Mouse (Mus musculus) neutrophil, adult 65 days (primary cell): ENCODE data around the gene Zfp61. TPM values are rescaled to one million over a fixed set of nuclear protein-coding genes. Genes with fewer than 3 reads are reported as not detected.

Source experiments
- total RNA-seq: library from RNA; stranded (reverse); gene quantifications from 2 replicates; pipeline ENCODE4 v1.2.4, GENCODE M21; 2023

The Zfp61 gene
- total RNA-seq = 1.2 and 1.4 TPM in 2 replicates

GRCm38 (mm10) chr7:24300771-24301282 is at the start of gene Zfp61:
Gene Zfp61, minus strand, starts transcription at chr7:24301232.

DNA sequence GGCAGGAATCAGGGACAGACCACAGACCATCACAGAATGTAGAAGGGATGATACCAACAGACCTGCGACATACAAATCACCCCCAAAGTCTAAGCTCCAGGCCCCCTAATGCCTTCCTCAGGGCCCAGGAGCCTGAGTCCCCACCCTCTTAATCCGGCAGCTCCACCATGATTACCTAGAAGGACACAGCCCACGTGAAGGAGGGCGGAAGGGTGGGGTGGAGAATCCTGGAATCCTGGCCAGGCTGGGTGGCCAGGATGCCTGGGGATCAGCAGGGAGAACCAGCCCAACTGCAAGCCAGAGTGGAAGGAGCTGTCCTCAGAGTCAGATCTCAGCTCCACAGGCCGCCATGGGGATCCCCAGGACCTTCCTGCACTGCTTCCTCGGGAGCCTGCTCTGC is 47.9 kb upstream of the Zfp61 start, which contains the start of gene Lypd5:
Gene Lypd5, plus strand, starts transcription at position 301 of the 400 bp plus-strand sequence.

DNA sequence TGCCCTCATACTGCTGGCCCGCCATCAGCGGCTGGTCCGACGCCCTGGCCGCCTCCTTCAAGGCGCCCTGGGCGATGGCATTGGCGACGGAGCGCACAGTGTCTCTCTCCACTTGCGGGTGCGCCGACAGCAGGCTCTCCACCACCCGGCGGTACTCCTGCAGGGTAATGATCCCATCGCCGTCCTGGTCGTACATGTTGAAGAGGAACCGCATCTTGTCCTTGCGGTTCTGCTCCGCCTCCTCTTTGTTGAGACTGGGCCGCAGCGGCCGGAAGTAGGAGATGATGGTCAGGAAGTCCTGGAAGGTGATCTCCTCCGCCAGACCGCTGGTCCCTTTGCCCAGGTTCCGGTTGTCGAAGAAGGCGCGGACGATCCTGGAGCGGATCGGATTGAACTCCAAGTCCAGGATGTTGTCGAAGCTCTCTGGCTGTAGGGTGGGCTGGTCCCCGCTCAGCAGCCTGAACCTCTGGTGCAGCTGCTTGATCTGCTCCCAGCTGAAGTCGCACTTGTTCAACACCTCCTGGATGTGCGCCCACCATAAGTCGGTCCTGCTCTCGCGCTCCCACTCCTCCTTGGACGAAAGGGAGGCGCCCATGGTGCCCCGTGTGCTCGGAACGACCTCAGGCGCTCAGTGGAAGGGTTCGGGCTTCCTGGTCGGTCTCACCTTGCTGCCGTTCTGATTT is 32.4 kb upstream of the Zfp61 start, which contains the start of gene Tescl:
Gene Tescl, minus strand, starts transcription at position 633 of the 683 bp plus-strand sequence.

GRCm38 (mm10) chr7:24316567-24317092 is 15.6 kb upstream of the Zfp61 start, which contains the start of gene Zfp94:
Gene Zfp94, minus strand, starts transcription at chr7:24316666.

GRCm38 (mm10) chr7:24270288-24270672 is 30.8 kb downstream of the Zfp61 start, which contains the start of gene Zfp93:
Gene Zfp93, plus strand, starts transcription at chr7:24270420.

DNA sequence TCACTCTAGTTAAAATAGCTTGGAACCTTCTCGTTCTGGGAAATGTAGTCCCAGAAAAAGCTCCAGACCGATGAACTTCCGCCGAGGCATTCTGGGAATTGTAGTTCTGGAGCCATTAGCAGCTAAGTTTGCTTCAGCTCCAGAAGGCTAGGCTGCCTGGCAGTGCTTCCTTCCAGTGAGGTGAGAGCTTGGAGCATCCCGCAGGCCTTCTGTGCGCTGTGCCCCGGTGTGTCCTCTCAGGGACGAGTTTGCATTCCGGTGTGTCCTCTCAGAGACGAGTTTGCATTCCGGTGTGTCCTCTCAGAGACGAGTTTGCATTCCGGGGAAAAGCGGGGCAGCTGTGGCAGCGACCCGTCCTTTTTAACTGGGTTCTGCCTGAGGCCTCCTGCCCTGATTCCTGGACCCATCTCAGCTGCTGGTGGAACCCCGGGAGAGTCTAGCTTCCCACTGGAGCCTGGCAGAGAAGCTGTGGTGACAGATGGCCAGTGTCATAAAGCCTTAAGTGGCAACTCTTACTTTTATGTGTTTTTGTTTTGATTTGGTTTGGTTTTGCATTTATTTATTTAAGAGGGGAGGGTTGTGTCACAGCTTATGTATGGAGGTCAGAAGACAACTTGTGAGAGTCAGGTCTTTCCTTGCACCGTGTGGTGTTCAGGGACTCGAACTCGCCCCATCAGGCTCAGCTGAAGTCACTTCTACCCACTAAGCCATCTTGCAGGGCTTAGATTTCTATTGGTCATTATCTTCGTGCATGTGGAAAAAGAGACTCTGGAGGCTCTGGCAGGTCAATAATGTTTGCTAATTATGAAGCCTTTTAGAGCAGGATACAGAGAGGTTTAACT is 46.2 kb downstream of the Zfp61 start, which contains the start of gene Zfp108:
Gene Zfp108, plus strand, starts transcription at position 162 of the 842 bp plus-strand sequence.

Other genes with a start within 250 kb of the Zfp61 start
- gene Vmn1r183, start 248.0 kb downstream of the Zfp61 start, total RNA-seq = not detected in 2 replicates
- gene Zfp180, start 219.3 kb downstream of the Zfp61 start, total RNA-seq = 14.1 and 21.8 TPM in 2 replicates
- gene Zfp112, start 188.9 kb downstream of the Zfp61 start, total RNA-seq = 2.0 TPM in 2 replicates
- 1.6 and 2.3 TPM in 2 replicates for gene Zfp235, start 167.1 kb downstream of the Zfp61 start, total RNA-seq
- not detected in 2 replicates for gene Zfp114, start 126.2 kb downstream of the Zfp61 start, total RNA-seq
- 1.8 and 2.9 TPM in 2 replicates for gene Zfp111, start 89.8 kb downstream of the Zfp61 start, total RNA-seq
- 0.39 and 1.1 TPM in 2 replicates for gene Zfp109, start 63.7 kb downstream of the Zfp61 start, total RNA-seq
- not detected in 2 replicates for gene Zfp108, start 46.4 kb downstream of the Zfp61 start, total RNA-seq
- 0.19 TPM in 1 of 2 replicates, not detected in the other for gene Zfp93, start 30.8 kb downstream of the Zfp61 start, total RNA-seq
- gene Zfp94, start 15.4 kb upstream of the Zfp61 start, total RNA-seq = not detected in 2 replicates
- gene Tescl, start 32.7 kb upstream of the Zfp61 start, total RNA-seq = not detected in 2 replicates
- not detected in 2 replicates for gene Lypd5, start 48.0 kb upstream of the Zfp61 start, total RNA-seq
- 18.0 and 26.6 TPM in 2 replicates for gene Kcnn4, start 69.0 kb upstream of the Zfp61 start, total RNA-seq
- gene Smg9, start 98.4 kb upstream of the Zfp61 start, total RNA-seq = 55.2 and 65.2 TPM in 2 replicates
- gene Irgc1, start 151.1 kb upstream of the Zfp61 start, total RNA-seq = 2.0 and 2.1 TPM in 2 replicates
- gene Plaur, start 161.3 kb upstream of the Zfp61 start, total RNA-seq = 1,192 and 1,464 TPM in 2 replicates
- 0.29 TPM in 1 of 2 replicates, not detected in the other for gene Cadm4, start 180.8 kb upstream of the Zfp61 start, total RNA-seq
- gene Zfp428, start 205.8 kb upstream of the Zfp61 start, total RNA-seq = 0.41 TPM in 1 of 2 replicates, not detected in the other
- not detected in 2 replicates for gene AC161166.1, start 211.2 kb upstream of the Zfp61 start, total RNA-seq
- gene Irgq, start 229.5 kb upstream of the Zfp61 start, total RNA-seq = 4.4 and 6.3 TPM in 2 replicates
- not detected in 2 replicates for gene Pinlyp, start 244.9 kb upstream of the Zfp61 start, total RNA-seq
- gene Xrcc1, start 245.1 kb upstream of the Zfp61 start, total RNA-seq = 29.1 and 35.1 TPM in 2 replicates